6 mouse cellular contexts compared by ENCODE assay signal in genomic region chrX:142632990-142633389, GRCm38 (mm10). TPM values are rescaled to one million over a fixed set of nuclear protein-coding genes. Genes with fewer than 3 reads are reported as not detected.
DNase-seq lines count a peak whose midpoint lies in the region; ATAC-seq and TF ChIP-seq lines count a peak whose summit lies in the region.
"Not testable (repeated sequence)": the region's sequence is repeated elsewhere in the genome, so short reads cannot be mapped to it uniquely, and the experiment has no call there.

No protein-coding gene starts in this region.

- not testable (repeated sequence) for TF ChIP-seq CTCF in midbrain, postnatal 0 days (IDR thresholded peaks at IDR 0.05)

- WGBS in heart, embryonic 10.5 days, result 27% methylated on average over 19 of the region's 19 CpGs
- 19% methylated on average over 15 of the region's 19 CpGs for WGBS in heart, embryonic 15.5 days
- WGBS in hindbrain, embryonic 15.5 days, result 41% methylated on average over 17 of the region's 19 CpGs
- 23% methylated on average over 19 of the region's 19 CpGs for WGBS in limb, embryonic 10.5 days
- 27% methylated on average over 4 of the region's 19 CpGs for WGBS in lung, embryonic 15.5 days
- WGBS in midbrain, postnatal 0 days, result 31% methylated on average over 17 of the region's 19 CpGs

- not testable (repeated sequence) for H3K4me1 ChIP-seq in heart, embryonic 10.5 days; heart, embryonic 15.5 days (replicated peaks); hindbrain, embryonic 15.5 days (replicated peaks); limb, embryonic 10.5 days; lung, embryonic 15.5 days; midbrain, postnatal 0 days (ENCODE audit: insufficient read depth, low read length)

- not testable (repeated sequence) for H3K9me3 ChIP-seq in heart, embryonic 10.5 days; heart, embryonic 15.5 days (replicated peaks); hindbrain, embryonic 15.5 days; limb, embryonic 10.5 days (replicated peaks); lung, embryonic 15.5 days; midbrain, postnatal 0 days (ENCODE audit: low read length)

- DNase-seq in heart, embryonic 10.5 days (ENCODE audit: low spot score); midbrain, postnatal 0 days (ENCODE audit: low spot score): not testable (repeated sequence)
- peak; percentile 31 for DNase-seq in limb, embryonic 10.5 days (ENCODE audit: low spot score)

- 0 out of 2 replicates have a peak, but pooled peaks have one; percentile 27 for ATAC-seq in heart, embryonic 15.5 days (replicated peaks; ENCODE audit: insufficient number of reproducible peaks, insufficient read depth, low FRiP score, low read depth)
- ATAC-seq in hindbrain, embryonic 15.5 days (ENCODE audit: low FRiP score, low read depth); lung, embryonic 15.5 days (ENCODE audit: borderline replicate concordance, extremely low read depth, low FRiP score, low TSS enrichment); midbrain, postnatal 0 days (ENCODE audit: low FRiP score): not testable (repeated sequence)

- peak overlapping the region; percentile 38 for H3K4me2 ChIP-seq in heart, embryonic 15.5 days
- peak overlapping the region; percentile 29; the same call in 1 of the 2 replicates for H3K4me2 ChIP-seq in hindbrain, embryonic 15.5 days
- H3K4me2 ChIP-seq in lung, embryonic 15.5 days, result peak overlapping the region; percentile 24; the same call in 1 of the 2 replicates
- 0 out of 2 replicates have a peak overlapping the region, but pooled peaks have one; percentile 28 for H3K4me2 ChIP-seq in midbrain, postnatal 0 days (ENCODE audit: low read depth, low read length, poor library complexity, severe bottlenecking)

- peaks cover 17% of the 10 kb centered on the region; the same call in 1 of the 2 replicates for H3K27me3 ChIP-seq in heart, embryonic 10.5 days (ENCODE audit: insufficient read depth, poor library complexity, severe bottlenecking)
- not testable (repeated sequence) for H3K27me3 ChIP-seq in heart, embryonic 15.5 days; hindbrain, embryonic 15.5 days; lung, embryonic 15.5 days; midbrain, postnatal 0 days (ENCODE audit: insufficient read depth, low read length)
- peaks cover 56% of the 10 kb centered on the region for H3K27me3 ChIP-seq in limb, embryonic 10.5 days (ENCODE audit: low read depth, poor library complexity, severe bottlenecking)

- H3K4me3 ChIP-seq in heart, embryonic 10.5 days, result 0 out of 2 replicates have a peak overlapping the region, but pooled peaks have one; percentile 24
- H3K4me3 ChIP-seq in heart, embryonic 15.5 days; hindbrain, embryonic 15.5 days; limb, embryonic 10.5 days; lung, embryonic 15.5 days; midbrain, postnatal 0 days (ENCODE audit: low read depth, low read length): not testable (repeated sequence)

- H3K27ac ChIP-seq in heart, embryonic 10.5 days; heart, embryonic 15.5 days; hindbrain, embryonic 15.5 days (replicated peaks); limb, embryonic 10.5 days; lung, embryonic 15.5 days; midbrain, postnatal 0 days (ENCODE audit: low read depth, low read length): not testable (repeated sequence)

- not testable (repeated sequence) for H3K36me3 ChIP-seq in heart, embryonic 10.5 days; heart, embryonic 15.5 days; hindbrain, embryonic 15.5 days; limb, embryonic 10.5 days; lung, embryonic 15.5 days; midbrain, postnatal 0 days (ENCODE audit: insufficient read depth, low read length)

- H3K9ac ChIP-seq in heart, embryonic 15.5 days; hindbrain, embryonic 15.5 days; lung, embryonic 15.5 days; midbrain, postnatal 0 days (replicated peaks; ENCODE audit: low read length, poor library complexity, severe bottlenecking): not testable (repeated sequence)

RNA-seq across cellular contexts. Expression of gene Tmem164, which starts 48.2 kb away (rescaled TPM):
- 55.3 and 77.0 TPM in 2 replicates for polyA plus RNA-seq in heart, embryonic 10.5 days (2016; fragmentation: Nextera tagmentation; extraction: Ambion mirVana)
- polyA plus RNA-seq in heart, embryonic 15.5 days (2015; fragmentation: Nextera tagmentation; extraction: Ambion mirVana), result 53.4 and 54.8 TPM in 2 replicates
- 24.9 and 25.1 TPM in 2 replicates for polyA plus RNA-seq in hindbrain, embryonic 15.5 days (2015; fragmentation: Nextera tagmentation; extraction: Ambion mirVana)
- polyA plus RNA-seq in limb, embryonic 10.5 days (2016; fragmentation: Nextera tagmentation; extraction: Ambion mirVana), result 73.8 and 79.2 TPM in 2 replicates
- 51.3 and 53.5 TPM in 2 replicates for polyA plus RNA-seq in lung, embryonic 15.5 days (2015; fragmentation: Nextera tagmentation; extraction: Ambion mirVana)
- 36.0 and 38.2 TPM in 2 replicates for total RNA-seq in midbrain, postnatal 0 days (2014; rRNA removed)
- polyA plus RNA-seq in midbrain, postnatal 0 days (2015; fragmentation: Nextera tagmentation; extraction: Ambion mirVana), result 15.6 and 15.8 TPM in 2 replicates
